In the genomic region with DNA sequence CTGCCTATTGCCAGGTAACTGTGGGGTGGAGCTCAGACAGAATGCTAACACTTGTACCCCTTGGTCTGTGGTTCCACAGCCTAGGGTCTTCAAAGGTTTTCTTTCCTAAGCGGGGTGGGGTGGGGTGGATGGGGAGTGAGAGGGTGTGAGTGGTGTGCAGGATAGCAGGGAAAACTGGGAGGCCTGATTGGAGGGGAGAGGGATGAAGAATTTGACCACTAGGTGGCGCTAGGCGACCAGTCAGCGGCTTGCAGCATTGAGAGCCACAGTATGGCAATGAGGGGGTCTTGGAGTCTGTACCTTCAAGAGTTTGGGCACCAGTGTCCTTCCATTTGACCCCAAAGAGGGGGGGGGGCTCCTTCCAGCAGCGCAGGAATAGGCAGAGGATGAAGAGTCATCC, we compare ENCODE assay signal across 8 mouse cellular contexts. TPM values are rescaled to one million over a fixed set of nuclear protein-coding genes. Genes with fewer than 3 reads are reported as not detected.
DNase-seq lines count a peak whose midpoint lies in the region; ATAC-seq and TF ChIP-seq lines count a peak whose summit lies in the region.

No protein-coding gene starts in this region.

- peak; percentile 81 for DNase-seq in NIH3T3 (ENCODE audit: low read depth)
- DNase-seq in cerebellum, postnatal 25 days, result peak; percentile 69 to 84
- DNase-seq in frontal cortex, postnatal 36 days (ENCODE audit: low spot score in 2 of 2), result peak; percentile 74 to 78
- DNase-seq in left cerebral cortex, adult 2 months (ENCODE audit: extremely low spot score in 1 of 2, low spot score in 2 of 2), result peak; percentile 70 to 79
- DNase-seq in right cerebral cortex, postnatal 14 days, result peak; percentile 87
- DNase-seq in urinary bladder, postnatal 14 days (ENCODE audit: low spot score), result peak; percentile 81

- no peaks in the 10 kb centered on the region for H3K9me3 ChIP-seq in hindbrain, embryonic 16.5 days (ENCODE audit: control insufficient read depth, low read length)

- no peak overlapping the region for H3K9ac ChIP-seq in hindbrain, embryonic 16.5 days (ENCODE audit: low read depth, low read length)

- TF ChIP-seq CTCF in left cerebral cortex, adult 2 months (IDR thresholded peaks at IDR 0.05), result peak; percentile 94

- no peaks in the 10 kb centered on the region for H3K36me3 ChIP-seq in hindbrain, embryonic 16.5 days (ENCODE audit: control insufficient read depth, insufficient read depth, low read length)

- H3K4me2 ChIP-seq in hindbrain, embryonic 16.5 days (ENCODE audit: low read length), result no peak overlapping the region; the same call in 1 of the 2 replicates

- H3K27ac ChIP-seq in hindbrain, embryonic 16.5 days (ENCODE audit: low read depth, low read length), result no peak overlapping the region
- no peak overlapping the region for H3K27ac ChIP-seq in left cerebral cortex, adult 2 months

- ATAC-seq in hindbrain, embryonic 16.5 days, result peak; percentile 89
- ATAC-seq in megakaryocyte progenitor cell, adult 5-6 weeks (replicated peaks; ENCODE audit: poor library complexity), result peak; percentile 76

- no peaks in the 10 kb centered on the region for H3K27me3 ChIP-seq in hindbrain, embryonic 16.5 days (replicated peaks; ENCODE audit: control insufficient read depth, insufficient read depth, low read length)

- intact Hi-C loops in left cerebral cortex, adult 2 months (cut with DNase I), result loop anchor here (1.0 kb wide), 1 partner anchor 78 kb away; no protein-coding TSS in a partner anchor

- WGBS in hindbrain, embryonic 16.5 days, result 0% methylated on average over 5 of the region's 5 CpGs

- H3K4me3 ChIP-seq in hindbrain, embryonic 16.5 days (ENCODE audit: low read length), result no peak overlapping the region
- 0 out of 2 replicates have a peak overlapping the region, but pooled peaks have one; percentile 28 for H3K4me3 ChIP-seq in left cerebral cortex, adult 2 months

- H3K4me1 ChIP-seq in hindbrain, embryonic 16.5 days (ENCODE audit: control insufficient read depth, insufficient read depth, low read depth, low read length), result peaks cover 2% of the 10 kb centered on the region; the same call in 1 of the 2 replicates

RNA-seq across cellular contexts. Expression of gene Pigm, which starts 35.9 kb away (rescaled TPM):
- 3.1 and 3.9 TPM in 2 replicates for polyA plus RNA-seq in hindbrain, embryonic 16.5 days (2015; fragmentation: Nextera tagmentation; extraction: Ambion mirVana)
- total RNA-seq in left cerebral cortex, adult 2 months (2021), result 1 to 10 TPM; 9.3 to 9.8 TPM
- 14.7 and 16.2 TPM in 2 replicates for total RNA-seq in megakaryocyte progenitor cell, adult 5-6 weeks (2015)
- total RNA-seq in megakaryocyte progenitor cell, adult 5-6 weeks (2017), result 15.3 and 15.7 TPM in 2 replicates
